In the genomic region with DNA sequence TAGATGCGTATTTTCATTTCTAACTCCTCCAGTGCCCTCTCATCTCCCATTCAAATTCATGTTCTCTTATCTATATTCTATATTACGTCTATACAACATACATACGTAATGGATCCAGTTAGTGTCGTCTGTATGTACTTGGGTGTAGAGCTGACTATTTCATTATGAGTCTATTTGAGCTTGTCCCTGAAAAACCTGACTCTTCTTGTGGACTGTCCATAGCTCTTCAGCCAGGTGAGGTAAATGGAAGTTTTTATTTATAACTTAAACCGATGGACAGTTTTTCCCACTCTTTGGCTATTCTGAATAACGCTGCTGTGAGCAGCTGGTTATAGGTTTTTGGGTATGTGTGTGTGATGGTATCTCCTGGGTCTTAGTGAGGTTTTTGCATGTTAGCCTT, we compare ENCODE assay signal across 8 mouse cellular contexts. TPM values are rescaled to one million over a fixed set of nuclear protein-coding genes. Genes with fewer than 3 reads are reported as not detected.
DNase-seq lines count a peak whose midpoint lies in the region; ATAC-seq and TF ChIP-seq lines count a peak whose summit lies in the region.

No protein-coding gene starts in this region.

- H3ac ChIP-seq in myocyte (ENCODE audit: control insufficient read depth, insufficient read length): peak overlapping the region; percentile 71

- no peak for TF ChIP-seq POLR2A in myocyte (IDR thresholded peaks at IDR 0.05; ENCODE audit: insufficient read length, low read depth)

- no peak for ATAC-seq in kidney, postnatal 0 days (replicated peaks; ENCODE audit: low FRiP score, low read depth)
- ATAC-seq in embryonic facial prominence, embryonic 11.5 days (replicated peaks; ENCODE audit: insufficient number of reproducible peaks, low FRiP score, low TSS enrichment, low read depth): no peak
- no peak for ATAC-seq in intestine, embryonic 14.5 days (replicated peaks; ENCODE audit: low FRiP score, low TSS enrichment, low read depth)

- H3K4me2 ChIP-seq in kidney, postnatal 0 days (ENCODE audit: low read length): peak overlapping the region; percentile 57
- H3K4me2 ChIP-seq in embryonic facial prominence, embryonic 11.5 days (ENCODE audit: low read depth, low read length): peak overlapping the region; percentile 48
- peak overlapping the region; percentile 64 for H3K4me2 ChIP-seq in intestine, embryonic 14.5 days (ENCODE audit: low read length)
- H3K4me2 ChIP-seq in myocyte (ENCODE audit: low read depth): peak overlapping the region; percentile 86

- H3K4me1 ChIP-seq in kidney, postnatal 0 days (replicated peaks; ENCODE audit: insufficient read depth, low read length): peaks cover 8% of the 10 kb centered on the region; the same call in 1 of the 2 replicates
- no peaks in the 10 kb centered on the region for H3K4me1 ChIP-seq in embryonic facial prominence, embryonic 11.5 days (ENCODE audit: control insufficient read depth, insufficient read depth, low read length)
- H3K4me1 ChIP-seq in intestine, embryonic 14.5 days (replicated peaks; ENCODE audit: control insufficient read depth, insufficient read depth, low read length): peaks cover 12% of the 10 kb centered on the region

- TF ChIP-seq CTCF in kidney, postnatal 0 days (IDR thresholded peaks at IDR 0.05; ENCODE audit: low read depth): no peak

- no peak overlapping the region for H3K27ac ChIP-seq in kidney, postnatal 0 days
- H3K27ac ChIP-seq in embryonic facial prominence, embryonic 11.5 days (replicated peaks; ENCODE audit: low read depth, low read length): no peak overlapping the region
- H3K27ac ChIP-seq in intestine, embryonic 14.5 days (ENCODE audit: low read depth): no peak overlapping the region

- H3K9me3 ChIP-seq in kidney, postnatal 0 days (replicated peaks; ENCODE audit: low read length): no peaks in the 10 kb centered on the region
- no peaks in the 10 kb centered on the region for H3K9me3 ChIP-seq in embryonic facial prominence, embryonic 11.5 days (replicated peaks; ENCODE audit: control insufficient read depth, low read length)
- no peaks in the 10 kb centered on the region for H3K9me3 ChIP-seq in intestine, embryonic 14.5 days (ENCODE audit: control insufficient read depth, low read length)

- H3K9ac ChIP-seq in kidney, postnatal 0 days (ENCODE audit: low read depth, low read length): no peak overlapping the region; the same call in none of the 2 replicates
- H3K9ac ChIP-seq in embryonic facial prominence, embryonic 11.5 days (replicated peaks; ENCODE audit: low read length): no peak overlapping the region; the same call in 1 of the 2 replicates
- peak overlapping the region; percentile 87 for H3K9ac ChIP-seq in intestine, embryonic 14.5 days (ENCODE audit: low read length)

- peak overlapping the region; percentile 88 for H3K4me3 ChIP-seq in kidney, postnatal 0 days (replicated peaks; ENCODE audit: low read depth, low read length)
- peak overlapping the region; percentile 78 for H3K4me3 ChIP-seq in embryonic facial prominence, embryonic 11.5 days (ENCODE audit: low read depth, low read length)
- H3K4me3 ChIP-seq in intestine, embryonic 14.5 days (ENCODE audit: low read depth, low read length): peak overlapping the region; percentile 89
- peak overlapping the region; percentile 82 for H3K4me3 ChIP-seq in myocyte

- H3K27me3 ChIP-seq in kidney, postnatal 0 days (ENCODE audit: insufficient read depth, low read length): no peaks in the 10 kb centered on the region
- no peaks in the 10 kb centered on the region for H3K27me3 ChIP-seq in embryonic facial prominence, embryonic 11.5 days (ENCODE audit: control insufficient read depth, insufficient read depth, low read length)
- H3K27me3 ChIP-seq in intestine, embryonic 14.5 days (replicated peaks; ENCODE audit: control insufficient read depth, insufficient read depth, low read length): no peaks in the 10 kb centered on the region
- no peaks in the 10 kb centered on the region for H3K27me3 ChIP-seq in myocyte (ENCODE audit: control insufficient read depth, insufficient read depth, insufficient read length)

- no peak for DNase-seq in kidney, postnatal 0 days (ENCODE audit: low spot score)
- no peak for DNase-seq in kidney, adult 18-20 months
- no peak for DNase-seq in embryonic facial prominence, embryonic 11.5 days (ENCODE audit: low spot score)
- DNase-seq in intestine, embryonic 14.5 days (ENCODE audit: low spot score): no peak
- no peak for DNase-seq in frontal cortex, postnatal 10 days (ENCODE audit: low spot score in 2 of 2)
- DNase-seq in left cerebral cortex, adult 18-20 months (ENCODE audit: low spot score in 2 of 2): no peak
- DNase-seq in gastrocnemius, adult 18-20 months (ENCODE audit: low spot score): no peak

- 53% methylated on average over 6 of the region's 6 CpGs for WGBS in kidney, postnatal 0 days
- 72% methylated on average over 6 of the region's 6 CpGs for WGBS in embryonic facial prominence, embryonic 11.5 days
- WGBS in intestine, embryonic 14.5 days: 57% methylated on average over 6 of the region's 6 CpGs

- H3K36me3 ChIP-seq in kidney, postnatal 0 days (ENCODE audit: insufficient read depth, low read length): peaks cover 20% of the 10 kb centered on the region
- H3K36me3 ChIP-seq in embryonic facial prominence, embryonic 11.5 days (replicated peaks; ENCODE audit: control insufficient read depth, insufficient read depth, low read depth, low read length): peaks cover 2% of the 10 kb centered on the region
- H3K36me3 ChIP-seq in intestine, embryonic 14.5 days (ENCODE audit: control insufficient read depth, insufficient read depth, low read length): peaks cover 32% of the 10 kb centered on the region
- H3K36me3 ChIP-seq in myocyte (ENCODE audit: control insufficient read depth, insufficient read depth): peaks cover 15% of the 10 kb centered on the region

- peaks cover 43% of the 10 kb centered on the region for H3K79me2 ChIP-seq in myocyte (ENCODE audit: control insufficient read depth, insufficient read depth)

TF ChIP-seq in myocyte, 11 proteins besides CTCF, POLR2A, EP300 and RAD21:
- TF ChIP-seq REST (IDR thresholded peaks at IDR 0.05; ENCODE audit: insufficient read depth, insufficient read length) (no peak), E2F4 (IDR thresholded peaks at IDR 0.05; ENCODE audit: insufficient read depth) (no peak), USF1 (IDR thresholded peaks at IDR 0.05; ENCODE audit: low read depth) (no peak), MAX (IDR thresholded peaks at IDR 0.05; ENCODE audit: low read depth) (no peak), CEBPB (IDR thresholded peaks at IDR 0.05; ENCODE audit: insufficient read depth, poor library complexity, severe bottlenecking) (no peak), SRF (IDR thresholded peaks at IDR 0.05; ENCODE audit: control insufficient read depth, insufficient read length, low read depth) (no peak), MYOD1 (IDR thresholded peaks at IDR 0.05; ENCODE audit: control insufficient read depth in 1 of 3, insufficient read length in 2 of 3, low read depth in 2 of 3) (no peak), MYOG (IDR thresholded peaks at IDR 0.05; ENCODE audit: control insufficient read depth in 1 of 3, insufficient read depth in 1 of 3, insufficient read length in 2 of 3, low read depth in 2 of 3) (no peak), TCF3 (IDR thresholded peaks at IDR 0.05; ENCODE audit: insufficient read length, low read depth) (no peak), TCF12 (IDR thresholded peaks at IDR 0.05; ENCODE audit: insufficient read depth, poor library complexity, severe bottlenecking) (no peak), POLR2AphosphoS2 (IDR thresholded peaks at IDR 0.05; ENCODE audit: insufficient read length, low read depth) (no peak)
TF ChIP-seq in myocyte: peak in this region for 0.

RNA-seq across cellular contexts. Expression of a gene that starts 0.9 kb away (rescaled TPM):
- 46.8 and 50.6 TPM in 2 replicates for polyA plus RNA-seq in kidney, postnatal 0 days (2015; fragmentation: Nextera tagmentation; extraction: Ambion mirVana)
- polyA plus RNA-seq in embryonic facial prominence, embryonic 11.5 days (2014; fragmentation: Nextera tagmentation; extraction: Ambion mirVana): 80.0 and 85.7 TPM in 2 replicates
- 74.8 and 76.4 TPM in 2 replicates for polyA plus RNA-seq in intestine, embryonic 14.5 days (2014; fragmentation: Nextera tagmentation; extraction: Ambion mirVana)
- 22.8 TPM for polyA plus RNA-seq in myocyte (2012; fragmentation: generic; extraction: Trizol)
- 10 to 100 TPM; 17.9 to 22.5 TPM for total RNA-seq in left cerebral cortex, adult 18-20 months (2021)
- total RNA-seq in gastrocnemius, adult 18-20 months (2021): 10 to 100 TPM in 1 of 2 experiments, 1 to 10 TPM in 1; 8.0 to 12.4 TPM

RNA-seq across cellular contexts. Expression of a gene that starts 1.1 kb away (rescaled TPM):
- polyA plus RNA-seq in kidney, postnatal 0 days (2015; fragmentation: Nextera tagmentation; extraction: Ambion mirVana): 21.6 and 25.8 TPM in 2 replicates
- polyA plus RNA-seq in embryonic facial prominence, embryonic 11.5 days (2014; fragmentation: Nextera tagmentation; extraction: Ambion mirVana): 58.7 and 59.7 TPM in 2 replicates
- polyA plus RNA-seq in intestine, embryonic 14.5 days (2014; fragmentation: Nextera tagmentation; extraction: Ambion mirVana): 36.0 and 37.4 TPM in 2 replicates
- polyA plus RNA-seq in myocyte (2012; fragmentation: generic; extraction: Trizol): 260 TPM
- total RNA-seq in left cerebral cortex, adult 18-20 months (2021): 1 to 10 TPM; 6.5 to 6.7 TPM
- 1 to 10 TPM; 3.0 to 3.2 TPM for total RNA-seq in gastrocnemius, adult 18-20 months (2021)

RNA-seq across cellular contexts. Expression of a gene that starts 22.2 kb away (rescaled TPM):
- polyA plus RNA-seq in kidney, postnatal 0 days (2015; fragmentation: Nextera tagmentation; extraction: Ambion mirVana): 231 and 242 TPM in 2 replicates
- 142 and 144 TPM in 2 replicates for polyA plus RNA-seq in embryonic facial prominence, embryonic 11.5 days (2014; fragmentation: Nextera tagmentation; extraction: Ambion mirVana)
- polyA plus RNA-seq in intestine, embryonic 14.5 days (2014; fragmentation: Nextera tagmentation; extraction: Ambion mirVana): 144 and 155 TPM in 2 replicates
- polyA plus RNA-seq in myocyte (2012; fragmentation: generic; extraction: Trizol): 104 TPM
- total RNA-seq in left cerebral cortex, adult 18-20 months (2021): 10 to 100 TPM; 49.3 to 49.5 TPM
- total RNA-seq in gastrocnemius, adult 18-20 months (2021): 100 to 1,000 TPM; 249 to 275 TPM
